Mouse (Mus musculus) lung, adult 2 months (tissue): ENCODE measurements around the gene Fndc3b.

Experiments
- CTCF ChIP-seq: fragments of 200-500 bp; IDR thresholded peaks from 2 replicates; pipeline ENCODE4 v1.5.1; 2011; ENCODE audit warnings: mild to moderate bottlenecking, low read length, control low read depth; ENCODE audit not compliant: insufficient read depth
- POLR2A ChIP-seq: fragments of 200-500 bp; IDR thresholded peaks from 2 replicates; pipeline ENCODE4 v1.6.1; 2011; ENCODE audit warnings: low read depth, mild to moderate bottlenecking, control low read depth, low read length, borderline replicate concordance; ENCODE audit errors: extremely low read depth

- TF ChIP-seq CTCF: no peak
- TF ChIP-seq POLR2A: no peak
Observed at GRCm38 (mm10) chr3:27494698-27495097, 216.4 kb downstream of the Fndc3b start.
